In genomic region chr15:82244115-82244804, GRCm38 (mm10) we compare ENCODE assay signal across 8 mouse cellular contexts. TPM values are rescaled to one million over a fixed set of nuclear protein-coding genes. Genes with fewer than 3 reads are reported as not detected.
A peak's percentile ranks its signal among the peaks of the same experiment; 100 is the strongest.
DNase-seq lines count a peak whose midpoint lies in the region; ATAC-seq lines count a peak whose summit lies in the region.

Gene Cenpm (minus strand): TSS chr15:82244748.

- no peaks in the 10 kb centered on the region for H3K9me3 ChIP-seq in hindbrain, embryonic 12.5 days (replicated peaks)

- peaks cover 6% of the 10 kb centered on the region for H3K4me1 ChIP-seq in hindbrain, embryonic 12.5 days

- under 1% methylated on average over 65 of the region's 65 CpGs for WGBS in hindbrain, embryonic 12.5 days

- peak within 1 kb of the TSS; percentile 66 for H3K27ac ChIP-seq in hindbrain, embryonic 12.5 days

- H3K4me3 ChIP-seq in hindbrain, embryonic 12.5 days: peak within 1 kb of the TSS; percentile 56

- H3K36me3 ChIP-seq in hindbrain, embryonic 12.5 days: no peaks in the 10 kb centered on the region

- ATAC-seq in hindbrain, embryonic 12.5 days (ENCODE audit: low FRiP score): peak; percentile 96

- H3K27me3 ChIP-seq in hindbrain, embryonic 12.5 days: no peaks in the 10 kb centered on the region

- H3K4me2 ChIP-seq in hindbrain, embryonic 12.5 days (replicated peaks): peak within 1 kb of the TSS; percentile 69

- H3K9ac ChIP-seq in hindbrain, embryonic 12.5 days: peak within 1 kb of the TSS; percentile 55

- DNase-seq in MN1 (ENCODE audit: low spot score): peak; percentile 95
- peak; percentile 90 for DNase-seq in cerebellum, adult 9-10 months
- peak; percentile 79 to 94 for DNase-seq in frontal cortex, adult 2 months (ENCODE audit: extremely low spot score in 1 of 2, low spot score in 1 of 2)
- peak; percentile 94 to 96 for DNase-seq in layer of hippocampus, postnatal 14 days (ENCODE audit: low spot score in 2 of 2)
- peak; percentile 93 for DNase-seq in lung, postnatal 14 days
- peak; percentile 68 for DNase-seq in retina, adult 2 months (ENCODE audit: low read depth, low spot score)
- peak; percentile 92 to 93 for DNase-seq in thymus, postnatal 36 days

RNA-seq across cellular contexts. Expression of gene Cenpm, which starts in this region (rescaled TPM):
- 6.4 and 9.1 TPM in 2 replicates for polyA plus RNA-seq in frontal cortex, adult 2 months (2012; rRNA removed)
- 51.1 and 51.4 TPM in 2 replicates for polyA plus RNA-seq in hindbrain, embryonic 12.5 days (2016; fragmentation: Nextera tagmentation; extraction: Ambion mirVana)
- total RNA-seq in layer of hippocampus, postnatal 14 days (2021): 1 to 10 TPM; 5.1 to 5.3 TPM

Comparison
In these comparisons a context has a peak if more than half of its experiments do, and no peak if none do; other contexts are left out.
1. Peak in every context shown above with its lines: DNase-seq, ATAC-seq, H3K4me3 ChIP-seq and H3K27ac ChIP-seq.